Mouse (Mus musculus) testis, postnatal 14 days (tissue): ENCODE measurements around the gene Ets1.

Source experiments
- DNase-seq: peaks from one replicate; pipeline ENCODE4 v3.0.0; 2021; ENCODE audit warnings: low spot score

Ets1 gene

GRCm38 (mm10) chr9:32616516-32617429 is 19.2 kb upstream of the Ets1 start:
- no peak for DNase-seq

GRCm38 (mm10) chr9:32617430-32617768 is 18.6 kb upstream of the Ets1 start:
- no peak for DNase-seq

GRCm38 (mm10) chr9:32618544-32619120 is 17.4 kb upstream of the Ets1 start:
- DNase-seq, result no peak

GRCm38 (mm10) chr9:32619661-32620060 is 16.4 kb upstream of the Ets1 start:
- DNase-seq, result no peak

GRCm38 (mm10) chr9:32620446-32620845 is 15.6 kb upstream of the Ets1 start:
- no peak for DNase-seq

- DNase-seq, result no peak
These were observed 6.5 kb upstream of the Ets1 start for GRCm38 (mm10) chr9:32629385-32629981.

GRCm38 (mm10) chr9:32631341-32631740 is 4.7 kb upstream of the Ets1 start:
- no peak for DNase-seq

GRCm38 (mm10) chr9:32632237-32632636 is 3.8 kb upstream of the Ets1 start:
- DNase-seq, result no peak

- DNase-seq, result no peak
These were observed 9.0 kb downstream of the Ets1 start for GRCm38 (mm10) chr9:32644981-32645380.

- no peak for DNase-seq
These were observed 9.5 kb downstream of the Ets1 start for GRCm38 (mm10) chr9:32645475-32645874.

GRCm38 (mm10) chr9:32646539-32647258 is 10.7 kb downstream of the Ets1 start:
- peak; percentile 66 for DNase-seq

- DNase-seq, result no peak
These were observed 11.7 kb downstream of the Ets1 start for GRCm38 (mm10) chr9:32647506-32648250.

- DNase-seq, result no peak
These were observed 12.3 kb downstream of the Ets1 start for GRCm38 (mm10) chr9:32648286-32648685.

GRCm38 (mm10) chr9:32650738-32651137 is 14.7 kb downstream of the Ets1 start:
- no peak for DNase-seq

GRCm38 (mm10) chr9:32652112-32652511 is 16.1 kb downstream of the Ets1 start:
- DNase-seq, result no peak

- no peak for DNase-seq
These were observed 18.3 kb downstream of the Ets1 start for GRCm38 (mm10) chr9:32654305-32654704.

- no peak for DNase-seq
These were observed 20.4 kb downstream of the Ets1 start for GRCm38 (mm10) chr9:32656351-32656844.

GRCm38 (mm10) chr9:32657124-32657523 is 21.1 kb downstream of the Ets1 start:
- DNase-seq, result no peak

- no peak for DNase-seq
These were observed 24.5 kb downstream of the Ets1 start for GRCm38 (mm10) chr9:32660406-32660960.

GRCm38 (mm10) chr9:32661071-32661470 is 25.1 kb downstream of the Ets1 start:
- no peak for DNase-seq

GRCm38 (mm10) chr9:32661561-32661960 is 25.5 kb downstream of the Ets1 start:
- DNase-seq, result no peak
